Mouse (Mus musculus) testis, adult 2 months (tissue): ENCODE measurements around the gene Nup210. TPM values are rescaled to one million over a fixed set of nuclear protein-coding genes. Genes with fewer than 3 reads are reported as not detected.
"Not testable (repeated sequence)": the region's sequence is repeated elsewhere in the genome, so short reads cannot be mapped to it uniquely, and the experiment has no call there.

Experiments
- H3K27ac ChIP-seq: fragments of 200-500 bp; 2 replicates; pipeline ENCODE4 v1.5.1; 2012; ENCODE audit warnings: low read depth, low read length; ENCODE audit not compliant: control insufficient read depth, insufficient read depth
- H3K27me3 ChIP-seq: fragments of 200-500 bp; 2 replicates; pipeline ENCODE4 v1.6.1; 2012; ENCODE audit warnings: mild to moderate bottlenecking, low read length, moderate library complexity; ENCODE audit not compliant: control insufficient read depth, insufficient read depth
- H3K36me3 ChIP-seq: fragments of 200-500 bp; 2 replicates; pipeline ENCODE4 v1.6.1; 2012; ENCODE audit warnings: mild to moderate bottlenecking, low read length; ENCODE audit not compliant: control insufficient read depth, insufficient read depth
- H3K4me1 ChIP-seq: fragments of 200-500 bp; 2 replicates; pipeline ENCODE4 v1.6.1; 2012; ENCODE audit warnings: low read length; ENCODE audit not compliant: control insufficient read depth, insufficient read depth
- H3K4me3 ChIP-seq: fragments of 200-500 bp; 2 replicates; pipeline ENCODE4 v1.5.1; 2012; ENCODE audit warnings: low read depth, mild to moderate bottlenecking, low read length, moderate library complexity, mixed read lengths; ENCODE audit not compliant: control insufficient read depth
- CTCF ChIP-seq: fragments of 200-500 bp; IDR thresholded peaks from 2 replicates; pipeline ENCODE4 v1.5.1; 2012; ENCODE audit warnings: low read depth, mild to moderate bottlenecking, inconsistent platforms, low read length, moderate library complexity; ENCODE audit not compliant: control insufficient read depth, insufficient read depth, insufficient replicate concordance
- POLR2A ChIP-seq: fragments of 200-500 bp; IDR thresholded peaks from 2 replicates; pipeline ENCODE4 v1.6.1; 2012; ENCODE audit warnings: low read depth, mild to moderate bottlenecking, inconsistent platforms, low read length, moderate library complexity; ENCODE audit not compliant: control insufficient read depth
- polyA plus RNA-seq: library from polyadenylated mRNA; depleted of rRNA; stranded (reverse); fragments of >200 nt; gene quantifications from 2 replicates; pipeline ENCODE4 v1.2.3, GENCODE M21; 2012

Nup210 gene
- polyA plus RNA-seq, 1 experiment, result 9.9 TPM

DNA sequence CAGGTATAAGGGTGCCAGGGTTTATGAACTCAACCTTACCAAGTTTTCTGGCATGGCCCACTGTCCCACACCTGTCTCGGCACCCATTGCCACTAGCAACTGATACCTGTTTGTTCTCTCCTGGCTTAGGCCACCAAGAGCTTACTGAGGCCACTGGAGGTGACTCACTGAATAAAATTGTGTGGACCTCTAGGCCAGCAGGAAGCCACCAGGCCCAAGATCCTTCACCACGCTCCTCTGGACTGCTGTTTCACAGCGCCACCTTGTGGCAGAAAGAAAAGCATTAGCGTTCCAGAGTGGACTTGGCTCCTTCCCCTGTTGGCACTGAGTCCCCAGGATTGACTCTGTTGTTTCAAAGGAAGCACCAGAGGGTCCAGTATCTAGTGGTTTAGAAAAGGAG is 23.2 kb upstream of the Nup210 start:
- Histone ChIP-seq H3K27me3 (no peaks in the 10 kb centered on the region), H3K27ac (no peak overlapping the region), H3K4me3 (no peak overlapping the region), H3K36me3 (no peaks in the 10 kb centered on the region), H3K4me1 (no peaks in the 10 kb centered on the region)
- TF ChIP-seq CTCF, result peak; percentile 90
- no peak for TF ChIP-seq POLR2A

DNA sequence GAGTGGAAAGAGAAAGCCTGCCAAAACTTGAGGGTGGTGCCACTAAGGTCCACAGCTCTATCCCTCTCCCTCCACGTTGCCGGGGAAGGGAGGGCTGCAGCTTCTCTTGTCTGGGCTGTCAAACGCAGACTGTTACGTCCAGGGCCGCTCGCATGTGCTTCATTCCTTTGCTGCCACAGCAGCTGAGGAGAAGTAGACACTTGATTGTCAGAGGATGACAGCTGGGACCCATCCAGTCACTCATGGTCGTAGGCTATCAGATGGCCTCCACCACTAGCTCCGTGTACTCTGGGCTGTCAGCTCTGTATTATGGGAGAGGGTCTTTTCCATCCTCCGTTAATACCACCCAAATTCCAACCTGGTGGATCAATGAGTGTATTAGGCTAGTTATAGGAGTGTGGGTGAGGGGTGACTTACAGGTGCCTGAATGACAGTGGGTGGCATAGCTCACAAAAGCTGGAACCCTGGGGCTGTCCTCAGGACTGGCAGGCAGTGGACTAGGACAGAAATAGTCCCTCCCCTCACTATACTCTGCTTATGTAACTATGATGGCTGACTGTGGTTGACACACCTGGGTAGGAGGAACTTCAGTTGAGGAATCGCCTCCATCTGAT is 20.8 kb upstream of the Nup210 start:
- TF ChIP-seq CTCF, result no peak
- no peak for TF ChIP-seq POLR2A
- Histone ChIP-seq H3K4me3 (no peak overlapping the region), H3K4me1 (no peaks in the 10 kb centered on the region), H3K36me3 (no peaks in the 10 kb centered on the region), H3K27ac (no peak overlapping the region), H3K27me3 (no peaks in the 10 kb centered on the region)

DNA sequence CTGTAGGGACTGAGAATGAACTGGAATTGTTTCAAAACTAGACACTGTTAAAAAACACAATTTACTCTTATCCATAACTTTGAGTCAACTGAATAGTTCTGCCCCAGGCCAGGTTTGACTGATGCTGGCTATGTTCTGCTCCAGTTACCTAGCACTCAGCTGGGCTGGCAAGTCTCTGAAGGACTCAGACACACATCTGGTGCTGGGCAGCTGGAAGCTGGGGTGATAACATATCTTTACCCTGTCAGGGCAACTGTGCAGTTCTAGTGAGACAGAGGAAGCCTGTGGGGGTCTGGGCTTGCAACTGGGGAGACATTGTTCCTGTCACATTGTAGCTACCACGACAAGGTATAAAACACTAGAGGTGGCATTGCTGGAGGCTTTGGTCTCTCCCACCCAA is 14.2 kb upstream of the Nup210 start:
- H3K27me3 ChIP-seq, result no peaks in the 10 kb centered on the region
- TF ChIP-seq CTCF, result no peak
- no peak for TF ChIP-seq POLR2A
- H3K4me3 ChIP-seq, result no peak overlapping the region
- no peaks in the 10 kb centered on the region for H3K36me3 ChIP-seq
- no peak overlapping the region for H3K27ac ChIP-seq
- no peaks in the 10 kb centered on the region for H3K4me1 ChIP-seq

DNA sequence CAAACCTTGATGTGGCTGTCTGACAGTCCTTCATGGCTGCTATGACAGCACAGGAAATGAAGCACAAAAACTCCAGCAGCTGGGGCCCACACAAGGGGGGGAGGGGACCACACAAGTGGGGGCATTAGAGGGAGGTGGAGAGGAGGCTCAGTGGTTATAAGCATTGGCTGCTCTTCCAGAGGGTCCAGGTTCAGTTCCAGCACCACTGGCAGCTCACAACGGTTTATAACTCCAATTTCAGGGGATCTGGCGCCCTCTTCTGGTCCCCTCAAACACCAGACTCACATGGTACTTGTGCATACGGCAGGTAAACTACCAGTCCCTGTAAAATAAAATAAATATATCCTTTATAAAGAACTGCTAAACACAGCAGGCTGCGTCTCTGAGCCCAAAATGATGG is 12.4 kb upstream of the Nup210 start:
- Histone ChIP-seq H3K4me1 (no peaks in the 10 kb centered on the region), H3K27ac (no peak overlapping the region), H3K4me3 (no peak overlapping the region), H3K27me3 (no peaks in the 10 kb centered on the region), H3K36me3 (no peaks in the 10 kb centered on the region)
- TF ChIP-seq CTCF, result no peak
- TF ChIP-seq POLR2A, result no peak

DNA sequence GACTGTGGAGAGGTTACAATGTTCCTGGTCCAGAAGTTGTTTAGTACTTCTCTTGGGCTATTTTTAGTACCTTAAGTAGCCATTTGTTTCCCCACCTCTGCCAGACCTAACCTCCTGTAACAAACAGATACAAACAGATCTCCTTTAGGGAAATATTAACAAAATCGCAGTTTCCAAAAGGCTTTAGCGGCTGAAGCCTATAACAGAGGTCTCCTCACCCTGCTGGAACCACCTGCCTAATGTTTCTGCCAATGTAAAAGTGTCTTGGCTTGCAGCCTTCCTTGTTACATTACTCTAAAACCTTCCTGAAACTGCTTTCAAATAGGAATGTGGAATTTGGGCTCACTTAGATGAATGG is 8.6 kb upstream of the Nup210 start:
- Histone ChIP-seq H3K36me3 (no peaks in the 10 kb centered on the region), H3K27ac (no peak overlapping the region), H3K4me3 (no peak overlapping the region), H3K27me3 (no peaks in the 10 kb centered on the region), H3K4me1 (no peaks in the 10 kb centered on the region)
- TF ChIP-seq POLR2A (no peak), CTCF (no peak)

DNA sequence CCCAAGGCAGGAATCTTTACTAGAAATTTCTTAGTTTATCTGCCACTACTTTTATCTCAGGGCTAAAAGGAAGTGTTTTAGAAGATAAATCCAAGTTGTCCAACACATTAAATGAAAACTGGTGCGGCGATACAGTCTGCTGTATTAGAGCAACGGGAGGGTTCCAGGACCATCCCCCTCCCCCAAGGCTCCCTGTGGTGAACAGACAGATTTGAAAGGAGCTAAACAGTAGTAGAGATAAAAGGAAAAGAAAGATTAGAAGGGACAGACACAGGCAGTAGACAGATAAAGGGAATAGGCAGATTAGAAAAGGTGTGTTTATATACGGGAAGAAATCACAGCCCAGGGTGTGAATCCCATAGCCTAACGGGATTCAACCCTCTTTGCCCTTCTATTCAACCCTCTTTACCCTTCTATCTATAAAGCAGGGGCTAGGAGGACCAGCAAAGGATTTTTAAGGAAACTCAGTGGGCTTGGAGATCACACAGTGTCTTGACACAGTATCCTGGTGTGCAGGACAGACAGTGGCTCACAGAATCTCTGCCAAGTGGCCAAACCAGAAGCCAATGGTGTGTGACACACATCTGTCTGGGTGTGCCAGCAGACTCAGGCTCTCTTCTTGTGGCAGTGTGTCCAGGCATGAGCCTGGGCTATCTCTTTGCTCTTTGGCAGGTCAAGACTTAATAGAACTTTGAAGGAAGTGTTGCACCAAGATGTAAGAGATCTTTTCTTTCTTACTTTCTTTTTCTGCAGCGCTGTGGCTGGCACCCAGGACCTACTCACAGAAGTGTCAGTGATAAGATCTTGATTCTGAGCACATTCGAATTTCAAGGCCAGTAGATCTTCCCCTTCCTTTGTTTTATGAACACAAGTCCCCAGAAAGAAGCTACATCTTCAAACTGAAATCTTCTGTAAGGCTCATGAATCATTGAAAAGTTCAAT is 7.9 kb upstream of the Nup210 start:
- no peak overlapping the region for H3K4me3 ChIP-seq
- TF ChIP-seq CTCF (no peak), POLR2A (no peak)
- H3K4me1 ChIP-seq, result no peaks in the 10 kb centered on the region
- H3K27me3 ChIP-seq, result no peaks in the 10 kb centered on the region
- no peaks in the 10 kb centered on the region for H3K36me3 ChIP-seq
- H3K27ac ChIP-seq, result no peak overlapping the region

DNA sequence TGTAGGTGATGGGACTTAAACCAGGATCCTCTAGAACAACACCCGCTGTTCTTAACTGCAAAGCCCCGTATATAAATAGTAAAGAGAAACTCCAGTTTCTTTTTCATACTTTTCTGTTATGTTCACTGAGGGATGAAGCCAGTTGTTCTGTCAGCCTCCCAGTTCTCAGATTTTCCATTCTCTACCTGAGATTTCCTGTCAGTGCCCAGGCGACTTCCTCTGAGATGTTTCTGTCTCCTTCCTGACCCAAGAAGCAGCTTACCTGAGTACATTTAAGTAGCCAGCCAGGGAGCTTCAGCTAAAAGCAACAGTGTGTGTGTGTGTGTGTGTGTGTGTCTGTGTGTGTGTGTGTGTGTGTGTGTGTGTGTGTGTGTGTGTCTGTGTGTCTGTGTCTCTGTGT is 6.8 kb upstream of the Nup210 start:
- Histone ChIP-seq H3K4me3 (no peak overlapping the region), H3K27me3 (no peaks in the 10 kb centered on the region), H3K36me3 (no peaks in the 10 kb centered on the region), H3K4me1 (no peaks in the 10 kb centered on the region), H3K27ac (no peak overlapping the region)
- no peak for TF ChIP-seq CTCF
- no peak for TF ChIP-seq POLR2A

DNA sequence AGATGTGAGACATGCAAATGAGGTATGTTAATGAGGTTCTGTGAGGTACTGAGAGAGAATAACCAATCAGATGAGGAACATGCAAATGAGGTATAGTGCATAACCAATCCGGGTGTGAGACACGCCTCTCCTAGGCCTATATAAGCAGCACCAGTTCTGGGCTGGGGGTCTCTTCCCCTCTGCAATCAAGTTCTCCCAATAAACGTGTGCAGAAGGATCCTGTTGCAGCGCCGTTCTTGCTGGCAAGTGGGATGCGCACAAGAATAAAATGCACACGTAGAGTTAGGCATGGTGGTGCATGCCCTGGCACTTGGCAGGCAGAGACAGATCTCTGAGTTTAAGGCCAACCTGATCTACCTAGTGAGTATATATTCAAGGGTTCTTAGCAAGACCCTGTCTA is 4.5 kb upstream of the Nup210 start:
- H3K4me1 ChIP-seq, H3K27ac ChIP-seq, H3K4me3 ChIP-seq, H3K27me3 ChIP-seq, H3K36me3 ChIP-seq: not testable (repeated sequence)
